Mouse (Mus musculus) kidney, postnatal 0 days (tissue): ENCODE results near the gene Kif14. TPM values are rescaled to one million over a fixed set of nuclear protein-coding genes. Genes with fewer than 3 reads are reported as not detected.
A peak's percentile ranks its signal among the peaks of the same experiment; 100 is the strongest.

Experiments used
- ATAC-seq: fragments of 200-750 bp; cut with Nextera tagmentation; replicated peaks from 2 replicates; pipeline ENCODE4 v1.8.0; 2017; ENCODE audit warnings: low read depth, moderate number of reproducible peaks, moderate TSS enrichment, moderate library complexity; ENCODE audit not compliant: low FRiP score
- DNase-seq: peaks from one replicate; pipeline ENCODE4 v3.0.0-alpha.2; 2016; ENCODE audit warnings: low spot score
- H3K27ac ChIP-seq: fragments of 300-500 bp; sonication (generic); 2 replicates; pipeline ENCODE4 v1.5.1; 2014; ENCODE audit warnings: mild to moderate bottlenecking
- H3K27me3 ChIP-seq: fragments of 300-500 bp; sonication (generic); 2 replicates; pipeline ENCODE4 v1.6.1; 2014; ENCODE audit warnings: low read length, mixed read lengths; ENCODE audit not compliant: insufficient read depth
- H3K36me3 ChIP-seq: fragments of 300-500 bp; sonication (generic); 2 replicates; pipeline ENCODE4 v1.6.1; 2014; ENCODE audit warnings: low read length, mixed read lengths; ENCODE audit not compliant: insufficient read depth
- H3K4me1 ChIP-seq: fragments of 300-500 bp; sonication (generic); replicated peaks from 2 replicates; pipeline ENCODE4 v1.6.1; 2014; ENCODE audit warnings: antibody characterized with exemption, low read length, mixed read lengths; ENCODE audit not compliant: insufficient read depth
- H3K4me2 ChIP-seq: fragments of 300-500 bp; sonication (generic); 2 replicates; pipeline ENCODE4 v1.6.1; 2014; ENCODE audit warnings: mild to moderate bottlenecking, low read length, moderate library complexity, mixed read lengths
- H3K4me3 ChIP-seq: fragments of 300-500 bp; sonication (generic); replicated peaks from 2 replicates; pipeline ENCODE4 v1.5.1; 2014; ENCODE audit warnings: low read depth, low read length
- H3K9ac ChIP-seq: fragments of 300-500 bp; sonication (generic); 2 replicates; pipeline ENCODE4 v1.6.1; 2014; ENCODE audit warnings: low read depth, low read length
- H3K9me3 ChIP-seq: fragments of 300-500 bp; sonication (generic); replicated peaks from 2 replicates; pipeline ENCODE4 v1.6.1; 2016; ENCODE audit warnings: low read length, inconsistent platforms, mixed read lengths
- CTCF ChIP-seq: IDR thresholded peaks from 2 replicates; pipeline ENCODE4 v1.5.1; 2016; ENCODE audit warnings: antibody characterized with exemption, low read depth, mild to moderate bottlenecking, moderate library complexity
- WGBS: fragments of 180-500 bp; shearing (Covaris S2); extraction: QIAGEN DNeasy Blood & Tissue Kit; methylation state at CpG from one replicate; pipeline ENCODE4 v1.1.7; 2014; 5-methylcytosine and 5-hydroxymethylcytosine counted together
- polyA plus RNA-seq: library from polyadenylated mRNA; unstranded; fragments of >200 nt; fragmentation: Nextera tagmentation; extraction: Ambion mirVana; gene quantifications from 2 replicates; pipeline ENCODE4 v1.2.1, GENCODE M21; 2015

The Kif14 gene
- polyA plus RNA-seq, 1 experiment from 2014 or later, result 2.0 TPM

GRCm38 (mm10) chr1:136558762-136559161 lies 92.6 kb downstream of the Kif14 start:
- no peaks in the 10 kb centered on the region for H3K27me3 ChIP-seq
- H3K9me3 ChIP-seq, result no peaks in the 10 kb centered on the region
- no peak for TF ChIP-seq CTCF
- no peak overlapping the region for H3K27ac ChIP-seq
- 56% methylated on average over 5 of the region's 5 CpGs for WGBS
- ATAC-seq (no peak), DNase-seq (no peak)
- no peak overlapping the region for H3K4me3 ChIP-seq
- no peaks in the 10 kb centered on the region for H3K36me3 ChIP-seq
- H3K4me1 ChIP-seq, result no peaks in the 10 kb centered on the region; the same call in 1 of the 2 replicates
- no peak overlapping the region for H3K9ac ChIP-seq
- H3K4me2 ChIP-seq, result no peak overlapping the region; the same call in 1 of the 2 replicates

- no peak overlapping the region for H3K4me3 ChIP-seq
- WGBS, result 35% methylated on average over 5 of the region's 5 CpGs
- no peak overlapping the region for H3K9ac ChIP-seq
- H3K4me1 ChIP-seq, result no peaks in the 10 kb centered on the region; the same call in 1 of the 2 replicates
- no peaks in the 10 kb centered on the region for H3K27me3 ChIP-seq
- no peak overlapping the region; the same call in 1 of the 2 replicates for H3K4me2 ChIP-seq
- peak; percentile 66; the same call in 1 of the 2 replicates for ATAC-seq
- peak overlapping the region; percentile 28; the same call in 1 of the 2 replicates for H3K27ac ChIP-seq
- TF ChIP-seq CTCF, result no peak
- DNase-seq, result peak; percentile 51
- no peaks in the 10 kb centered on the region for H3K36me3 ChIP-seq
- no peaks in the 10 kb centered on the region for H3K9me3 ChIP-seq
Measured at GRCm38 (mm10) chr1:136559284-136559683, 93.1 kb downstream of the Kif14 start.

GRCm38 (mm10) chr1:136559774-136560173 lies 93.6 kb downstream of the Kif14 start:
- no peak for TF ChIP-seq CTCF
- WGBS, result 84% methylated on average over 9 of the region's 9 CpGs
- Histone ChIP-seq H3K4me2 (no peak overlapping the region; the same call in 1 of the 2 replicates), H3K27ac (peak overlapping the region; percentile 28; the same call in 1 of the 2 replicates), H3K27me3 (no peaks in the 10 kb centered on the region), H3K4me3 (no peak overlapping the region), H3K36me3 (no peaks in the 10 kb centered on the region), H3K4me1 (no peaks in the 10 kb centered on the region; the same call in 1 of the 2 replicates), H3K9me3 (no peaks in the 10 kb centered on the region), H3K9ac (no peak overlapping the region)
- ATAC-seq (no peak), DNase-seq (no peak)

- no peaks in the 10 kb centered on the region; the same call in 1 of the 2 replicates for H3K4me1 ChIP-seq
- no peak overlapping the region for H3K4me3 ChIP-seq
- no peaks in the 10 kb centered on the region for H3K9me3 ChIP-seq
- no peaks in the 10 kb centered on the region for H3K36me3 ChIP-seq
- H3K4me2 ChIP-seq, result no peak overlapping the region
- TF ChIP-seq CTCF, result no peak
- H3K9ac ChIP-seq, result no peak overlapping the region
- ATAC-seq (no peak), DNase-seq (peak; percentile 58)
- 52% methylated on average over 10 of the region's 10 CpGs for WGBS
- no peaks in the 10 kb centered on the region for H3K27me3 ChIP-seq
- H3K27ac ChIP-seq, result no peak overlapping the region
Measured at GRCm38 (mm10) chr1:136561823-136562222, 95.7 kb downstream of the Kif14 start.

- DNase-seq (no peak), ATAC-seq (no peak)
- no peak overlapping the region for H3K4me2 ChIP-seq
- no peaks in the 10 kb centered on the region for H3K27me3 ChIP-seq
- no peak overlapping the region for H3K27ac ChIP-seq
- no peaks in the 10 kb centered on the region for H3K9me3 ChIP-seq
- WGBS, result 63% methylated on average over 11 of the region's 11 CpGs
- H3K4me3 ChIP-seq, result no peak overlapping the region
- no peak for TF ChIP-seq CTCF
- no peaks in the 10 kb centered on the region; the same call in 1 of the 2 replicates for H3K4me1 ChIP-seq
- H3K36me3 ChIP-seq, result no peaks in the 10 kb centered on the region
- H3K9ac ChIP-seq, result no peak overlapping the region
Measured at GRCm38 (mm10) chr1:136563149-136563548, 97.0 kb downstream of the Kif14 start.

- H3K9me3 ChIP-seq, result no peaks in the 10 kb centered on the region
- no peak overlapping the region for H3K27ac ChIP-seq
- WGBS, result 73% methylated on average over 4 of the region's 4 CpGs
- no peak for DNase-seq
- ATAC-seq, result no peak
- H3K27me3 ChIP-seq, result no peaks in the 10 kb centered on the region
- H3K4me2 ChIP-seq, result no peak overlapping the region
- H3K36me3 ChIP-seq, result no peaks in the 10 kb centered on the region
- no peak overlapping the region for H3K9ac ChIP-seq
- TF ChIP-seq CTCF, result peak; percentile 43
- H3K4me1 ChIP-seq, result no peaks in the 10 kb centered on the region; the same call in 1 of the 2 replicates
- H3K4me3 ChIP-seq, result no peak overlapping the region
Measured at GRCm38 (mm10) chr1:136564963-136565362, 98.8 kb downstream of the Kif14 start.

- Histone ChIP-seq H3K9me3 (no peaks in the 10 kb centered on the region), H3K4me1 (no peaks in the 10 kb centered on the region; the same call in 1 of the 2 replicates), H3K27ac (no peak overlapping the region), H3K4me2 (no peak overlapping the region), H3K36me3 (no peaks in the 10 kb centered on the region), H3K4me3 (no peak overlapping the region), H3K27me3 (no peaks in the 10 kb centered on the region), H3K9ac (no peak overlapping the region)
- no peak for ATAC-seq
- DNase-seq, result no peak
- 95% methylated on average over 5 of the region's 5 CpGs for WGBS
- no peak for TF ChIP-seq CTCF
Measured at GRCm38 (mm10) chr1:136566386-136566785, 100.2 kb downstream of the Kif14 start.
